ENCODE assay signal across 23 mouse cellular contexts in genomic region chr11:51732883-51733282, GRCm38 (mm10). TPM values are rescaled to one million over a fixed set of nuclear protein-coding genes. Genes with fewer than 3 reads are reported as not detected.
DNase-seq lines count a peak whose midpoint lies in the region; TF ChIP-seq lines count a peak whose summit lies in the region.
"Had no signal": no experiment of that assay in that cellular context is flagged by ENCODE, and none has a peak within 500 bp of the region (broad histone marks: within the 10 kb centered on the region; RNA-seq: fewer than 3 reads in every experiment).

No protein-coding gene starts in this region.

- H3K27me3 ChIP-seq in ES-Bruce4 (ENCODE audit: control insufficient read depth, insufficient read depth, low read length, poor library complexity, severe bottlenecking): no peaks in the 10 kb centered on the region
- H3K27me3 ChIP-seq: CH12.LX, Patski had no signal

- peaks cover 23% of the 10 kb centered on the region for H3K36me3 ChIP-seq in ES-Bruce4 (ENCODE audit: control insufficient read depth, insufficient read depth, low read length, poor library complexity, severe bottlenecking)

- no peak overlapping the region for H3K9ac ChIP-seq in ES-Bruce4 (ENCODE audit: low read depth, poor library complexity, severe bottlenecking)

- DNase-seq in heart, adult 11 months: peak; percentile 57
- no peak for DNase-seq in heart, postnatal 10 days
- DNase-seq in ES-CJ7 (ENCODE audit: low read depth, low spot score) (peak; percentile 51), ZHBTc4 (ENCODE audit: low read depth, low spot score) (peak; percentile 48)
- DNase-seq in adrenal gland, postnatal 36 days: no peak
- no peak for DNase-seq in left cerebral cortex, postnatal 25 days (ENCODE audit: low spot score in 2 of 2)
- DNase-seq in embryo, embryonic 10.5 days (ENCODE audit: low spot score): no peak
- DNase-seq: adrenal gland, adult 2 months; adrenal gland, adult 8-10 months; adrenal gland, postnatal 10 days; adrenal gland, postnatal 14 days; adrenal gland, postnatal 25 days; B cell, adult 2 months; cerebellum, adult 11 months; cerebellum, adult 11-12 months; cerebellum, adult 18-20 months; cerebellum, adult 2 months; cerebellum, adult 8-10 months; cerebellum, adult 9-10 months had no signal

- TF ChIP-seq CTCF in ES-Bruce4 (IDR thresholded peaks at IDR 0.05; ENCODE audit: low read depth, low read length): no peak

- no peak for TF ChIP-seq POLR2A in ES-Bruce4 (IDR thresholded peaks at IDR 0.05; ENCODE audit: insufficient read depth, low read length)

- peaks cover 5% of the 10 kb centered on the region for H3K4me1 ChIP-seq in ES-Bruce4 (ENCODE audit: control insufficient read depth, insufficient read depth, low read length)

- no peak for TF ChIP-seq EP300 in ES-Bruce4 (IDR thresholded peaks at IDR 0.05; ENCODE audit: insufficient read depth, low read depth, low read length)

- no peak overlapping the region for H3K4me3 ChIP-seq in ES-Bruce4 (ENCODE audit: low read depth, low read length)

- peak overlapping the region; percentile 54 for H3K27ac ChIP-seq in ES-Bruce4 (ENCODE audit: insufficient read depth, low read length)

- intact Hi-C loops in heart, postnatal 10 days (cut with DNase I): no loop called here
- intact Hi-C loops in left cerebral cortex, postnatal 25 days (cut with DNase I): no loop called here

- H3K9me3 ChIP-seq in ES-Bruce4 (replicated peaks; ENCODE audit: control insufficient read depth, insufficient read depth, low read length, poor library complexity, severe bottlenecking): no peaks in the 10 kb centered on the region
- H3K9me3 ChIP-seq: G1E had no signal

RNA-seq across cellular contexts. Expression of gene Sec24a, which starts 30.6 kb away (rescaled TPM):
- total RNA-seq in heart, postnatal 10 days (2021): 10 to 100 TPM; 22.4 to 22.8 TPM
- 50.2 and 50.5 TPM in 2 replicates for polyA plus RNA-seq in ES-Bruce4 (2011; ENCODE audit: insufficient read depth, insufficient read length, low read depth, missing spikeins)
- total RNA-seq in adrenal gland, postnatal 36 days (2021): 10 to 100 TPM; 33.9 to 34.9 TPM
- total RNA-seq in left cerebral cortex, postnatal 25 days (2021): 10 to 100 TPM; 16.4 to 21.3 TPM

RNA-seq across cellular contexts. Expression of gene Sar1b, which starts 30.6 kb away (rescaled TPM):
- 10 to 100 TPM; 94.0 to 96.2 TPM for total RNA-seq in heart, postnatal 10 days (2021)
- polyA plus RNA-seq in ES-Bruce4 (2011; ENCODE audit: insufficient read depth, insufficient read length, low read depth, missing spikeins): 38.8 and 39.5 TPM in 2 replicates
- total RNA-seq in adrenal gland, postnatal 36 days (2021): 100 to 1,000 TPM in 1 of 2 experiments, 10 to 100 TPM in 1; 95.5 to 112 TPM
- total RNA-seq in left cerebral cortex, postnatal 25 days (2021): 10 to 100 TPM; 68.3 to 70.1 TPM

RNA-seq across cellular contexts. Expression of gene 0610009B22Rik, which starts 44.2 kb away (rescaled TPM):
- total RNA-seq in heart, postnatal 10 days (2021): 10 to 100 TPM; 27.5 to 30.1 TPM
- 37.9 and 45.7 TPM in 2 replicates for polyA plus RNA-seq in ES-Bruce4 (2011; ENCODE audit: insufficient read depth, insufficient read length, low read depth, missing spikeins)
- total RNA-seq in adrenal gland, postnatal 36 days (2021): 10 to 100 TPM; 52.9 to 65.3 TPM
- total RNA-seq in left cerebral cortex, postnatal 25 days (2021): 10 to 100 TPM; 34.3 to 35.3 TPM

Comparison
In these comparisons a context has a peak if more than half of its experiments do, and no peak if none do; other contexts are left out.
1. DNase-seq: peak in heart, adult 11 months (single experiment), ES-CJ7 (single experiment) and ZHBTc4 (single experiment); none in heart, postnatal 10 days (0 of 2), adrenal gland, postnatal 36 days (0 of 2), left cerebral cortex, postnatal 25 days (0 of 2) and embryo, embryonic 10.5 days (single experiment).